Mouse (Mus musculus) midbrain, embryonic 12.5 days (tissue): ENCODE data around the gene Bahcc1. TPM values are rescaled to one million over a fixed set of nuclear protein-coding genes. Genes with fewer than 3 reads are reported as not detected.
A peak's percentile ranks its signal among the peaks of the same experiment; 100 is the strongest.

ENCODE experiments used
- ATAC-seq: fragments of 200-750 bp; cut with Nextera tagmentation; 2 replicates; pipeline ENCODE4 v1.8.0; 2017; ENCODE audit warnings: low read depth, moderate TSS enrichment, moderate library complexity; ENCODE audit not compliant: low FRiP score
- H3K27ac ChIP-seq: fragments of 300-500 bp; sonication (generic); replicated peaks from 2 replicates; pipeline ENCODE4 v1.5.1; 2016; ENCODE audit warnings: mild to moderate bottlenecking
- H3K27me3 ChIP-seq: fragments of 300-500 bp; sonication (generic); 2 replicates; pipeline ENCODE4 v1.6.1; 2016; ENCODE audit warnings: mild to moderate bottlenecking
- H3K36me3 ChIP-seq: fragments of 300-500 bp; sonication (generic); 2 replicates; pipeline ENCODE4 v1.6.1; 2016
- H3K4me1 ChIP-seq: fragments of 300-500 bp; sonication (generic); 2 replicates; pipeline ENCODE4 v1.6.1; 2016
- H3K4me2 ChIP-seq: fragments of 300-500 bp; sonication (generic); replicated peaks from 2 replicates; pipeline ENCODE4 v1.6.1; 2016; ENCODE audit warnings: mild to moderate bottlenecking, moderate library complexity
- H3K4me3 ChIP-seq: fragments of 300-500 bp; sonication (generic); 2 replicates; pipeline ENCODE4 v1.5.1; 2016; ENCODE audit warnings: mild to moderate bottlenecking
- H3K9ac ChIP-seq: fragments of 300-500 bp; sonication (generic); replicated peaks from 2 replicates; pipeline ENCODE4 v1.6.1; 2016; ENCODE audit warnings: mild to moderate bottlenecking, moderate library complexity
- H3K9me3 ChIP-seq: fragments of 300-500 bp; sonication (generic); 2 replicates; pipeline ENCODE4 v1.6.1; 2016; ENCODE audit warnings: mild to moderate bottlenecking
- WGBS: fragments of 180-500 bp; shearing (Covaris S2); methylation state at CpG from one replicate; pipeline ENCODE4 v1.1.7; 2016; 5-methylcytosine and 5-hydroxymethylcytosine counted together
- polyA plus RNA-seq: library from polyadenylated mRNA; unstranded; fragments of >200 nt; fragmentation: Nextera tagmentation; extraction: Ambion mirVana; gene quantifications from 2 replicates; pipeline ENCODE4 v1.2.1, GENCODE M21; 2016

Bahcc1 gene
- polyA plus RNA-seq, 1 experiment from 2014 or later: 26.1 TPM

- no peaks in the 10 kb centered on the region for H3K9me3 ChIP-seq
- H3K27me3 ChIP-seq: no peaks in the 10 kb centered on the region
- no peak overlapping the region for H3K9ac ChIP-seq
- H3K4me2 ChIP-seq: no peak overlapping the region
- WGBS: 92% methylated on average over 3 of the region's 3 CpGs
- peaks cover 56% of the 10 kb centered on the region for H3K4me1 ChIP-seq
- H3K4me3 ChIP-seq: no peak overlapping the region
- H3K27ac ChIP-seq: 0 out of 2 replicates have a peak overlapping the region, but pooled peaks have one; percentile 60
- H3K36me3 ChIP-seq: peaks cover 79% of the 10 kb centered on the region
- ATAC-seq: no peak
Observed at GRCm38 (mm10) chr11:120269007-120269406, 36.3 kb downstream of the Bahcc1 start.

DNA sequence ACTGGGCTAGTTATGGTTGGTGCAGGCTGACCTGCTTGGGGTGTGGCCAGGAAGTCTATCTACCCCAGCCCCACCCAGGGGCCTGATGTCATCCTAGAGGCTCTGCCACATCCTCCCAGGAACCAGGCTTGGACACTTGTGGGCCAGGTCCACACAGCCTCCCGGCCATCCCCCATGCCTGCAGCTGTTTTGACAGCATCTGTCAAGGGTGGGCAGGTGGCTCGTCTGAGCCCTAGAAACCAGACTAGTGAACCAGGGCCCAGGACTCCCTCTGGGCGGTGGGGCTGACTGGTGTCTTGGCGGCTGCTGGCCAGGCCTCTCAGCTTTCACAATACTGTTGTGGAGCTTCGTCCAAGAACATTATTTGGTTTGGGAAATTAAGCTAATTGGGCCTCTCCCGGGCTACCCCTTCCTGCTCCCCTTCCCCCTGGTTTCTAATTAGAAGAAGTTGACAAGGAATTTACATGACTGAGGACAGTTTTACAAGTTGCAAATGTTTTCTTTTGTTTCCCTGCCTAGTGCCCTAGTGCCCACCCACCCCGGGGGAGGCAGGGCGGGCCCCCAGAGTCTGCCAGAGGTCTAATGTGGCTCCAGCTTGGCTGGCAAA lies 36.9 kb downstream of the Bahcc1 start:
- no peak overlapping the region for H3K4me2 ChIP-seq
- no peak for ATAC-seq
- H3K27me3 ChIP-seq: no peaks in the 10 kb centered on the region
- H3K9ac ChIP-seq: no peak overlapping the region
- no peak overlapping the region for H3K4me3 ChIP-seq
- H3K27ac ChIP-seq: peak overlapping the region; percentile 35; the same call in 1 of the 2 replicates
- WGBS: 68% methylated on average over 8 of the region's 8 CpGs
- peaks cover 50% of the 10 kb centered on the region for H3K4me1 ChIP-seq
- H3K9me3 ChIP-seq: no peaks in the 10 kb centered on the region
- H3K36me3 ChIP-seq: peaks cover 85% of the 10 kb centered on the region

- H3K36me3 ChIP-seq: peaks cover 99% of the 10 kb centered on the region
- no peaks in the 10 kb centered on the region for H3K9me3 ChIP-seq
- H3K4me1 ChIP-seq: peaks cover 27% of the 10 kb centered on the region
- H3K4me2 ChIP-seq: no peak overlapping the region
- WGBS: 92% methylated on average over 11 of the region's 11 CpGs
- no peaks in the 10 kb centered on the region for H3K27me3 ChIP-seq
- ATAC-seq: no peak
- no peak overlapping the region for H3K4me3 ChIP-seq
- H3K9ac ChIP-seq: no peak overlapping the region
- H3K27ac ChIP-seq: peak overlapping the region; percentile 80
Observed at GRCm38 (mm10) chr11:120279335-120279734, 46.6 kb downstream of the Bahcc1 start.

DNA sequence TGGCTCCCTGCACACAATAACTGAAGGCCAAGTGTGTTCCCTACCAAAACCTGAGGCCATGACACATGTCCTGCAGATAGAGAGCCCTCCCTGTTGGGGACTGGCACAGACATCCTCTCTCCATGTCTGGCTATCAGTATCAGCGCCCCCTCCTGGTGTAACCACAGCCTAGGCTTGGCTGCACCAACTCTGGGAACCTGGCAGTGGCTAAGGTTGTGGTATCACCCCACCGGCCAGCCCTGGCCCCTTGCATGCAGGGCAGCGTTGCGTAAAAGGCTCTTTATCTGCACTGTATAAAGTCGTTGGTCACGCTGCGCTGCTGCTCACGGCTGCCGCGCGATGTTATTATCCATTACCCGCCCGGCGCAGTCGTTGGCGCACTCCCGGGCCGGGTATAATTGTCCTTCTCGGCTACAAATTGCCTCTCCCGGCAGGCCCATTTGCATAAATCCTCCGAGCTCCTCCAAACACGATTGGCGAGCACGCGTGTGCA lies 47.6 kb downstream of the Bahcc1 start:
- H3K9me3 ChIP-seq: no peaks in the 10 kb centered on the region
- peak overlapping the region; percentile 19 for H3K4me2 ChIP-seq
- H3K27ac ChIP-seq: peak overlapping the region; percentile 80
- H3K36me3 ChIP-seq: peaks cover 99% of the 10 kb centered on the region
- peak; percentile 88 for ATAC-seq
- peaks cover 27% of the 10 kb centered on the region for H3K4me1 ChIP-seq
- no peak overlapping the region; the same call in 1 of the 2 replicates for H3K9ac ChIP-seq
- no peak overlapping the region for H3K4me3 ChIP-seq
- no peaks in the 10 kb centered on the region for H3K27me3 ChIP-seq
- 34% methylated on average over 25 of the region's 25 CpGs for WGBS

DNA sequence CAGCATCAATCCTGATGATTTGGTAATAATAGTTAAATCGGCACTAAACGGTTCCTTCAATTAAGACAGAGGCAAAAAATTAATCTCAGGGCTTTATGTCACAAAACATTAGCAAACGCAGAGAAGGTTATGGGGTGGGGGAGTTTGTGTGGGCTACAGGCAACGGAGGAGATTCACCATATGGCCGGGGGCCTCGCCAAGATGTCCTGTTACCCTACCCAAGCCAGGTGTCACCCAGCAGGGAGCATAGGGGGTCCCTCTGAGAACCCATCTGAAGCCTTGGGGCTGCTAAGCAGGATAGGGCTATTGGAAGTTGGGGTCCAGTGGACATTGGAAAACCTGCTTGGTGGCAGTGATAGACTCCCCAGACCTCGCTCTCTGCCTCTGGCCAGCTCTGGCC lies 48.0 kb downstream of the Bahcc1 start:
- Histone ChIP-seq H3K4me3 (no peak overlapping the region), H3K36me3 (peaks cover 99% of the 10 kb centered on the region), H3K9ac (no peak overlapping the region), H3K4me2 (no peak overlapping the region; the same call in 1 of the 2 replicates), H3K9me3 (no peaks in the 10 kb centered on the region), H3K27me3 (no peaks in the 10 kb centered on the region), H3K27ac (peak overlapping the region; percentile 80), H3K4me1 (peaks cover 27% of the 10 kb centered on the region)
- WGBS: 57% methylated on average over 7 of the region's 7 CpGs
- peak; percentile 31; the same call in 1 of the 2 replicates for ATAC-seq

DNA sequence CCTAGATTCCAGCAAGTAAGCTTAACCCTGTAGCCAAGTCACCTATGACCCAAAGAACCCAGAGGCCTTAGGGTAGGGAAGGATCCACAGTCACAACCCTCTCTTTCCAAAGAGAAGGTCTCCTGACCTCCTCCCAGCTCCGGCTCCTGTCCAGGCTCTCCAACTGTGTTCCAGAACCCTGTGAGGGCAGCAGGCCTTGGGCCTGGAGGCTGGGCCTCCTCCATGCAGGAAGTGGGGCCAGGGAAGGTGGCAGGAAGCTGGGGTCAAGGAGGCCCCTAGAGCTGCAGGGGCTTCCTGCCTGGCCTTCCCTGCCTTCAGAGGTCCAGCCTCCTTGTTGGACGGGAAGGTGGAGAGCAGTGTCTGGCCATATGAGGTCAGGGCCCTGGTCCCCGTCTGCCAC lies 48.5 kb downstream of the Bahcc1 start:
- H3K9ac ChIP-seq: no peak overlapping the region
- H3K4me1 ChIP-seq: peaks cover 27% of the 10 kb centered on the region
- H3K27ac ChIP-seq: peak overlapping the region; percentile 80
- no peak overlapping the region for H3K4me2 ChIP-seq
- H3K27me3 ChIP-seq: no peaks in the 10 kb centered on the region
- H3K9me3 ChIP-seq: no peaks in the 10 kb centered on the region
- no peak for ATAC-seq
- WGBS: 82% methylated on average over 3 of the region's 3 CpGs
- H3K4me3 ChIP-seq: no peak overlapping the region
- H3K36me3 ChIP-seq: peaks cover 99% of the 10 kb centered on the region

- no peaks in the 10 kb centered on the region for H3K9me3 ChIP-seq
- H3K4me3 ChIP-seq: no peak overlapping the region
- WGBS: 92% methylated on average over 5 of the region's 5 CpGs
- 0 out of 2 replicates have a peak overlapping the region, but pooled peaks have one; percentile 32 for H3K27ac ChIP-seq
- no peaks in the 10 kb centered on the region for H3K27me3 ChIP-seq
- H3K36me3 ChIP-seq: peaks cover 99% of the 10 kb centered on the region
- ATAC-seq: no peak
- H3K4me1 ChIP-seq: peaks cover 27% of the 10 kb centered on the region
- H3K4me2 ChIP-seq: no peak overlapping the region
- H3K9ac ChIP-seq: no peak overlapping the region
Observed at GRCm38 (mm10) chr11:120283542-120283941, 50.8 kb downstream of the Bahcc1 start.

- ATAC-seq: no peak
- H3K9me3 ChIP-seq: no peaks in the 10 kb centered on the region
- H3K36me3 ChIP-seq: peaks cover 74% of the 10 kb centered on the region
- WGBS: 95% methylated on average over 17 of the region's 17 CpGs
- H3K27me3 ChIP-seq: no peaks in the 10 kb centered on the region
- H3K4me2 ChIP-seq: no peak overlapping the region
- no peak overlapping the region for H3K9ac ChIP-seq
- H3K4me3 ChIP-seq: no peak overlapping the region
- H3K4me1 ChIP-seq: peaks cover 25% of the 10 kb centered on the region
- no peak overlapping the region for H3K27ac ChIP-seq
Observed at GRCm38 (mm10) chr11:120289644-120290043, 56.9 kb downstream of the Bahcc1 start.

- Histone ChIP-seq H3K27me3 (no peaks in the 10 kb centered on the region), H3K9ac (no peak overlapping the region), H3K4me2 (no peak overlapping the region), H3K36me3 (peaks cover 68% of the 10 kb centered on the region), H3K4me3 (no peak overlapping the region), H3K4me1 (peaks cover 31% of the 10 kb centered on the region), H3K9me3 (no peaks in the 10 kb centered on the region), H3K27ac (no peak overlapping the region)
- WGBS: 94% methylated on average over 14 of the region's 14 CpGs
- ATAC-seq: no peak
Observed at GRCm38 (mm10) chr11:120290266-120290665, 57.5 kb downstream of the Bahcc1 start.

DNA sequence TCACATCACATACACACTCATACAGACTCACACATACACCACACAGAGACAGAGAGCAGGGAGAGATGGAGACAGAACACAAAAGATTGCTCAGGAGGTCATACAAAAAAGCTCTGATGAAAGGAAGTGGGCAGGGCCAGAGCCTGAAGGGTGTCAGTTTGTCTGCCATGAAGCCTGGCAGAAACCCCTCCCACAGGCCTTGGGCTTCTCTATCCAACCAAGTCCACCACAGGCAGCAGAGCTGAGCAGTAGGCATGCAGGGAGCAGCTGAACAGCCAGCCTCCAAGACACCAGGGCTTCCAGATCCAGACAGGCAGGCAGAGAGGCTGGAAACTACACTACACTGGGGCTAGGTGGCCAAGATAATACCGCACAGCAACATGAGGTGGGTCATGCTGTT lies 61.0 kb downstream of the Bahcc1 start:
- Histone ChIP-seq H3K4me3 (no peak overlapping the region), H3K36me3 (peaks cover 34% of the 10 kb centered on the region), H3K27me3 (no peaks in the 10 kb centered on the region), H3K4me2 (no peak overlapping the region), H3K4me1 (peaks cover 53% of the 10 kb centered on the region), H3K9me3 (no peaks in the 10 kb centered on the region), H3K27ac (peak overlapping the region; percentile 25), H3K9ac (no peak overlapping the region)
- ATAC-seq: no peak
- 73% methylated on average over 1 of the region's 1 CpGs for WGBS

- no peak overlapping the region for H3K4me2 ChIP-seq
- H3K9ac ChIP-seq: peak overlapping the region; percentile 28; the same call in 1 of the 2 replicates
Observed at GRCm38 (mm10) chr11:120296305-120297144, 63.8 kb downstream of the Bahcc1 start.

GRCm38 (mm10) chr11:120297767-120298166 lies 65.0 kb downstream of the Bahcc1 start:
- H3K4me1 ChIP-seq: peaks cover 46% of the 10 kb centered on the region
- 78% methylated on average over 7 of the region's 7 CpGs for WGBS
- H3K27ac ChIP-seq: no peak overlapping the region

More at GRCm38 (mm10) chr11:120296305-120297144, 63.8 kb downstream of the Bahcc1 start:
- H3K9me3 ChIP-seq: no peaks in the 10 kb centered on the region
- peaks cover 9% of the 10 kb centered on the region; the same call in 1 of the 2 replicates for H3K36me3 ChIP-seq
- ATAC-seq: peak; percentile 60
- no peaks in the 10 kb centered on the region for H3K27me3 ChIP-seq
- WGBS: 47% methylated on average over 13 of the region's 13 CpGs
- peaks cover 53% of the 10 kb centered on the region for H3K4me1 ChIP-seq
- peak overlapping the region; percentile 26; the same call in 1 of the 2 replicates for H3K27ac ChIP-seq
- H3K4me3 ChIP-seq: no peak overlapping the region

More at GRCm38 (mm10) chr11:120297767-120298166, 65.0 kb downstream of the Bahcc1 start:
- Histone ChIP-seq H3K36me3 (peaks cover 5% of the 10 kb centered on the region; the same call in 1 of the 2 replicates), H3K9ac (no peak overlapping the region), H3K4me2 (no peak overlapping the region), H3K4me3 (no peak overlapping the region), H3K9me3 (no peaks in the 10 kb centered on the region), H3K27me3 (no peaks in the 10 kb centered on the region)
- ATAC-seq: no peak
